Mouse (Mus musculus): ENCODE measurements around the gene Rbfox2.

- TF ChIP-seq CTCF (IDR thresholded peaks at IDR 0.05; ENCODE audit: low read depth): no peak
- no peak for TF ChIP-seq EP300 (IDR thresholded peaks at IDR 0.05; ENCODE audit: low read depth)
Observed at GRCm38 (mm10) chr15:77326361-77326760, 19.6 kb upstream of the Rbfox2 start.

Measured in liver, embryonic 14.5 days (tissue).